Mouse (Mus musculus): ENCODE measurements around the gene Meis3. TPM values are rescaled to one million over a fixed set of nuclear protein-coding genes. Genes with fewer than 3 reads are reported as not detected.

The Meis3 gene
- polyA plus RNA-seq (2012; rRNA removed) = 38.4 and 47.7 TPM in 2 replicates

DNA sequence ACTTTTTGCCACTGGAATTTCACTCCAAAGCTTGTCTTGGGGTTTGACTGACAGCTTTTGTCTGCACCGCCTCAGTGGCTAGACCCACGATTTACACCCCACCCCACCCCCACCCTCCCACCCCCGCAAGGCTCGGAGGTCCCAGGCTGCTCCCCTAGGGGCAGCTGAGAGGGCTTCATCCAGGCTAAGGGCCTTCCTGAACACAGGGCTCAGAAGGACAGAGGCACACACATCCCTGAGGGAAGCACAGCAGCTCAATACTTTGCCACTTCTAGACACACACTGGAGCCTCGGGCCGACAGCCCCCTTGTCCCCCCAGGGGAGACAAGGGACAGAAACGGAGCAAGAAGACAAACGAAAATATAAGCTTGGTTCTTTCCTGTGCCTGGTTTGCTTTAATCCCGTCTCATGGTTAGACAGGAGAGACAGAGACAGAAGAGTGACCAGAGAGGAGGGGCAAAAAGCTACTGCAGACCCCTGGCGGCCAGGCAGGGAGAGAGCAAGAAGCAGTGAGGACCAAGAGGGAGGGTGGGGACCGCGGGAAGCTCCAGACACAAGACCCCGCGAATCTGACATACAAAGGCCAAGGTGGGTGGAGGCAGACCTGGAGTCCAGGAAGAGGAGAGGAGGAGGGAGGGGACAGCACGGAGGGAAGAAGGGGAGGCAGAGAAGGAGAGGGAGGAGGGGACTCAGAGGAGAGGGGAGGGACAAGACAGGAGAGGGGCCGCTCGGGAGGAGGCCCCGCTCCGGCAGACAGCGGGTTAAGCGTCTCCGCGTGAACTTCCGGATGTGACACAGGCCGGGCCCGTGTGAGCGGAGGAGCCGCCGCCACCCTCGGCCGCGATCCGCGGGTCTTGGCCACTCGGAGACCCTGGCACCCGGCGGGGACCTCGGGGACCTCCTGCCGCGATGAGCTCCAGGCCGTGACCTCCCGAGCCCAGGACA is at the start of gene Meis3:
Gene Meis3 (plus strand): TSS at position 494 of the 945 bp plus-strand sequence.
- peak; percentile 43 for DNase-seq (ENCODE audit: low spot score)

DNA sequence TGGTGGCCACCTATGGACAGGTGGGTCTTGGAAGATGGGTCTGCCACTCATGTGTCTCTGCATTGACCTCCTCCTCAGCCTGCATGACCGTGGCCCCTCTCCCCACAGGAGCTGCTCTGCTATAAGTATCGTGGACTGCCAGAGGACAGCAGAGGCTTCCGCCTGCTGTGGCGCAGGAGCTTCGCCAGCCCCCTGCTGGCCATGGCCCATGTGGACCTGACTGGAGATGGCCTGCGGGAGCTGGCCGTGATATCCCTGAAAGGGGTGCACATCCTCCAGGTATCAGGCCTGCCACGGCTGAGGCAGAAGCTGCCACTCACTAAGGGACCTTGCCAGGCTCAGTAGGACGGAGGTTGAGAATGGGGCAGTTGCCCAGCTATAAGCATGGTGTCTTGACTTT is 49.1 kb upstream of the Meis3 start:
- no peak for DNase-seq (ENCODE audit: low spot score)

DNA sequence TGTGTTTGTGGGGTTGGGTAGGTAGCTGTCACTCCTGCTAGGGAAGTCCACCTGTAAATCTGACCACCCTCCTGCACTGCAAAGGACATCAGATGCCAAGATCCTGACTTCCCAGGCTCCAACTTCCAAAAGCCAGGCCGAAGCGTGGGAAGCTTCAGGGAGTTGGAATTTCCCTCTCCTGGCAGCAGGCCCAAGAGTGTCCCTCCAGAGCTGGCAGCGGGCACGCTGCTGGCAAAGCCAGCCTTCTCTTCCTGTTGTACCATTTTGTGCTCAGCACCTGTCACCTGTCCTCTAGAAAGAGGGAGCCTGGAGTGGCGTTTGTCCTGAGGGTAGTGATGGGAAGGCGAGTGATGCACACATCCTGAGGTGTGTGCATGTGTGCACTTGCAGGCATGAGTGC is 46.5 kb upstream of the Meis3 start:
- no peak for DNase-seq (ENCODE audit: low spot score)

DNA sequence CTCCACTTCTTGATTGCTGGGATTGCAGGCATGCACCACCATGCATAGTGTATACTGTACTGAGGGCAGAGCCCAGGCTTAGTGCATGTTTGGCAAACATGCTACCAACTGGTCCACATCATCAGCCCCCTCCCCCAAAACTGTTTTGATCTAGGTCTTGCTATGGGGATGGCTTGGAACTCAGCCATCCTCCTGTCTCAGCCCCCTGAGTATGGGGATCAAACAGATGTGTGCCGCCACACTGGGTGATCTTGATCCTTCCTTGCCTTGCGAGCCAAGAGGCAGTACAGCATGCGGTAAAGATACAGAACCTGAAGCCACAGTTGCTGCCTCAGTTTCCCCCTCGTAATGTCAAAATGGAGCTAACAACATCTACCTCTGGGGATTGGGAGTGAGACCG is 46.0 kb upstream of the Meis3 start:
- no peak for DNase-seq (ENCODE audit: low spot score)

DNA sequence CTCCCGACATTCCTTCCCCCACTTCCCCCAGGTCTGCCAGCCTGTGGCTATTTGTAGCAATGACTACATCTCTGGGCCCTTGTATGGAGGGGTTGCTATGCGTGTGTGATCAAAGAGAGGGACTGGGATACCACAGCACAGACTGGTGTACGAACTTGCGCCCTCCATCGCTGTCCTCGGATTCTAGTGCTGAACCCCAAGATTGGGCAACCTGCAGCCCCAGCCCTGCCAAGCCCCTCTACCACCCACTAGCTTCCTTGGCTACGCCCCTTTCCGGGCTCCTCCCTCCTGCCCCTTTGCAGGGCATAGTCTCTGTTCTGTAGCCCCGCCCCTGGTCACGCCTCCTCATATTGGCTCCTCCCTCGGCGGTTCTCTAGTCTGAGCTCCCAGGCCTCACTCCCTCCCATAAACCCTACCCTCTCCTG is 45.5 kb upstream of the Meis3 start, which contains the start of gene Slc8a2:
Gene Slc8a2 (plus strand): TSS at position 406 of the 425 bp plus-strand sequence.
- DNase-seq (ENCODE audit: low spot score) = no peak

DNA sequence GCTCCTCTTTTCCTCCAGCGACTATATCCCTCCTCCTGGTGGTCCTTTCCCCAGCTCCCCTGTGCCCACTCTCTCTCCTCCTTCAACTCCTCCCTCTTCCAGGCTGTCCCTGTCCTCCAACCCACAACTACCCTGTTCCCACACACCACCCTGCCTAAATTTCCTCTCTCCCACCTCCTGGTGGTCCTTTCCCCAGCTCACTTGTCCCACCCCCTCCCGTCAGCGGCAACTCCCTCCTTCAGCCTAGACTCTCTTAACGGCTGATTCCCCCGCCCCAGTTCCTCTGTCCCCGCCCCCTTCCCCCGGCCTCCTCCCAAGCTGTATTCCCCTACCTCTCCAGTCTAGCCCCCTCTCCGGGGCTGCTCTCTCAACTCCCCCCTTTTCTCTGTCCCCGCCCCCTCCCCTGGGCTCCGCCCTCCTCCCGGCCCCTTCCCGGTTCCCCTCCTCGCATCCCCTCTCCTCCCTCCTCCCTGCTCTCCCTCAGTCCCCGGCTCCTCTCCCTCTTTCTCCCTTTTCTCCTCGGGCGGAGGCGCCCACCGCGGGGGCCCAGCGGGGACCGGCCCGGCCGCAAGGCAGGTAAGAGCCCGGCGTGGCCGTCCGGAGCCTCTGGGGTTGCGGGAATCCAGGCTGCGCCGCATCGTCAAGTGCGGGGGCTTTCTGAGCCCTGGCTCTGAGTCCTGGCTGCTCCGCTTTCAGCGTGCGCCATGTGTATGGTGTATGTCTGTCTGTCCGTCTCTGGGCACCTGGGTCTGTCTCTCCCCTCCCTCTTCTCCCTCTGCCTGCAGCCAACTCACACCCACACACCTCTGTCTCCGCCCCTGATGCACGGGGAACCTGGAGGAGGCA is 44.8 kb upstream of the Meis3 start:
- DNase-seq (ENCODE audit: low spot score) = no peak

DNA sequence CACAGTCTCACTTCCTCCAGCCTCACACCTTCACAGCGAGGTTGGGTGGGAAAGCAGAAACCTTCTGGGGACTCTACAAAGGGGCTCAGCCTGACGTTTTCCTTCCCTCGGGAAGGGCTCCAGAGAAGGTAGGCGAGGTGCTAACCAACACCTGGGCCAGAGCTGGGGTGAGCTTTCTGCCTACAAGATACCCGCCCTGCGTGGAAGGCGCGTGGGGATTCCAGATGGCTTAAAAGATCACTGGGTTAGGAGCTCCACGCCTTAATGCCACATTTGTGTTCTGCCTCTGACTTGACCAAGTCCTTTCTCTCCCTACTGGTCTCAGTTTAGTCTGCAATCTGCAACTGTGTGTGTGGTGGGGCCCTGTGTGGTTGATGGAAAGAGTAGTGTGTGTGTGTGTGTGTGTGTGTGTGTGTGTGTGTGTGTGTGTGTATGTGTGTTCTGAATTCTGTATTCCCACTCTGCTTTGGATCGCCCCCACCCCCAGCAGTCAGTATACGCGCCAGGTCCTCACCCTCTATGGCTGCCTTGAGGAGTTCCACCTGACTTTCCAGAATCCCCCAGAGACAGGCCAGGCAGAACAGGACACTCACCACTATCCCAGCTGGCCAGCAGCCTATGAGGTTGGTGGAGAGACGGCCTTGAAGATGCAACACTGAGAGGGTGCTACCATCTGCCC is 43.8 kb upstream of the Meis3 start:
- DNase-seq (ENCODE audit: low spot score) = no peak

DNA sequence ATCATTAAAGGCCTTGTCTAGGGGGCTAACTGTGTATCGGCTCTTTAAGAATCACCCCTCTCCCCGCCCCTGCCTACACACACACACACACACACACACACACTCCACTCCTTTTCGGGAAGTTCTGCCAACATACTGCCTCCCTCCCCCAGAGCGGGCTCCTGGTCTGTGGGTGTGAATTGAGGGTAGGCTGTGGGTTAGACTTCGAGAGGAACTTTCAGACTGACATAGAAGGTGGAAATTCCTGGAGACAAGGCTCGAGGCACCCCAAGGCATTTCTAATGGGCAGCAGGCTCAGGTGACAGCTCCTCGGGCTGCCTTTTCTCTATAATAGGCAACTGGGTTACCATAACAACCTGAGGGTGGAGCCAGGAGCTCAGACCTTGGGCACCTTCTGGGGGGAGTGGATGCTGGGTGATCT is 42.7 kb upstream of the Meis3 start:
- DNase-seq (ENCODE audit: low spot score) = no peak

DNA sequence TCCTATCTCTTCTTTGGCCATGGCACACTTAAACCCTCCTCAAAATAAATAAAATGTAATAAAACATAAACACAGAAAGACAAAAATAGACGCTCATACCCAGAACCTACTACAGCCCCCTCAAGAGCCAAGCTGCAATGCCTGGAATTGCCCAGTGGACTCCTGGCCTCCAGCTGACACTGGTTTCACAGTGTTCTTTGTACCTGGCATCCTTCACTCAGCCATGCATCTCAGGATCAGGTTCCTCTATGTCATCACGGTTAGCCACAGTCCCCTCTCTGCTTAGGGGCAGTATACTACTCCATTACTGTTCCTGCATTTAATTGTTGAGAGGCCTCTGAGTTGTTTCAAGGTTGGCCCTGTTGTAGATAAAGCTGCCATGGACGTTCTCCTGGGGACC is 42.0 kb upstream of the Meis3 start:
- no peak for DNase-seq (ENCODE audit: low spot score)

DNA sequence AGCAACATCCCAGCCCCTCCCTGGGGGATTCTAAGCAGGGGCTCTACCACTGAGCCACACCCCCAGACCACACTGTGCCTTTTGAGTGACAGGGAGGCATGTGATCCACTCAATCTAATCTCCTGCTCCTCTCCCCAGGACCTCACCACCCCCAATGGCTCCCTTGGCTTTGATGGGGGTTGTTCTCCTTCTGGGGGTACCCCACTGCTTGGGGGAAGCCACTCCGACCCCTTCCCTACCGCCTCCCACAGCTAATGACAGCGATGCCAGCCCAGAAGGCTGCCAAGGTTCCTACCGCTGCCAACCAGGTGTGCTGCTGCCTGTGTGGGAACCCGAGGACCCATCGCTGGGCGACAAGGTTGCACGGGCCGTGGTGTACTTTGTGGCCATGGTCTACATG is 41.2 kb upstream of the Meis3 start:
- no peak for DNase-seq (ENCODE audit: low spot score)

DNA sequence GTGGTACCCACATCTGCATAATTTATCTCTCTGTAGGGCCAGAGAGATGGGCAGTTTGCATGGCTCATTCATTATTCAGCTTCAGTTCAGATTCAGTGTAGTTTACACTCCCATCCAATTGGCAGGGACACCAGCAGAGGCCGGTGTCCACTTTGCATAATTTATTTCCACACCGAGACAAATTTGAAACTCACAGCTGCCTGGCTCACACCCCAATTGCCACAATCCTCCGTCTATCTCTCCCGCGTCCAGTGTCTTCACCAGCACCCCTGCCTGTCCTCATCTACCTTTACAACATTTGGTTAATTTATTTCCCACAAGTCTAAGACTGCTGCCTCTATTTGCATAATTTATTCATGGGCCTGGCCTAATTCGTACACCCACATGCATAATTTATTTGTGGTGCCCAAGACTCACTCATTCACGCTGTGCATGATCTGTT is 39.9 kb upstream of the Meis3 start:
- no peak for DNase-seq (ENCODE audit: low spot score)

DNA sequence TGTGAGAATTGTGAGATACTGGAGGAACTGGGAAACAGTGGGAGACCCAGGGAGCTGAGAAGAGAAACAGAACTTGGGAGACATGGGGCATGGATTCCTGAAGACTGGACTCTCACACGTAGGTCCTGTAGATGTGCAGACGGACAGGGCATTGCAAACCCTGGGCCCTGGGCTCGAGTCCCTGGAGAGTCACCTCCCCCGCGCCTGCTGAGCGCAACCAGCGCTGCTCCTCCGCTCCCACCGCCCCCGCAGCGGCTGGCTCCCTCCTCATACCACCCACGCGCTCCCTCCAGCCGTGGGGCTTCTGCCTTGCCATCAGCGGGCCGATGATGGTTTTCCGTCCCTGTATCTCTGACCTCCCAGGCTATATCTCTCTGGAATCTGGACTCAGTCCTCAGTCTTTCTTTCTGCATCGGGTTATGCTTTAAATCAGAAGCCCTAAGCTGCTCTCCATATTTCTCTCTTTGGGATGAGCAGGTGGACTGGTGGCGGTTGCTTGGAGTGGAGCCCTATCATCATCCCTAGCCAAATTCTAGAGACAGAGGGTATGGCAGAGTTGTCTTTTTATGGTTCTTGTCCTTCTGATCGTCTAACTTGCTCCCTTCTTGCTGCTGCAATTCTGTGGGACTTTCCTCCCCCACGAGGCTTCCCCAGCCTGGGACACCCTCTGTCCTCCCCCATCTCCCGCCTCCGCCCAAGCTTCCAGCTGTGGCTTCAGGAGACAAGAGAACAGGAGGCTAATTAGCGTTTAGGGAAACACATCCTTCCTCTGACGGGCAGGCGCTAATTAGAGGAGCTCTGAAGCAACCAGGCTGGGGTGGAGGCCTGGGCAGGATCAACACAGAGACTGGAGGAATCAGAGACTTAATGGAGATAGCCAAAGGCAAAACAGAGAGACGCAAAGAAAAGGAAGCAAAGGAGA is 28.1 kb upstream of the Meis3 start:
- no peak for DNase-seq (ENCODE audit: low spot score)

DNA sequence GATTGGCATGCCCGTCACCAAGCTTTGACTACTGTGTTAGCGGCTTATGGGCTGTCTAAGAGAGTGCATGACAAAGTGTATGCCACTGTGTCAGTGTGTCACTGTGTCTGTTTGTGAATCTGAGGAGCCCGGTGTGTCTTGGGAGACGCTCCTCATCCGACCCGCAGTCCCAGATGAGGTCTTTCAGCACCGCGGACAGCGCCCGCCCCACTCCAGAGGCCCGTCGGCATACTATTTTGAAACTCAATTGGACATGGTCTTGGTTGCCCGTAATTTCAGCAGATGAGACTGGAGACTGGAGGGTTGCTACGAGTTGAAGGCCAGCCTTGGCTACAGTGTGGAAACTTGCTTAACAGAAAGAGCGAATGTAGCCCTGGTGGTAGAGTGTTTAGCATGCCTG is 27.2 kb upstream of the Meis3 start:
- no peak for DNase-seq (ENCODE audit: low spot score)

DNA sequence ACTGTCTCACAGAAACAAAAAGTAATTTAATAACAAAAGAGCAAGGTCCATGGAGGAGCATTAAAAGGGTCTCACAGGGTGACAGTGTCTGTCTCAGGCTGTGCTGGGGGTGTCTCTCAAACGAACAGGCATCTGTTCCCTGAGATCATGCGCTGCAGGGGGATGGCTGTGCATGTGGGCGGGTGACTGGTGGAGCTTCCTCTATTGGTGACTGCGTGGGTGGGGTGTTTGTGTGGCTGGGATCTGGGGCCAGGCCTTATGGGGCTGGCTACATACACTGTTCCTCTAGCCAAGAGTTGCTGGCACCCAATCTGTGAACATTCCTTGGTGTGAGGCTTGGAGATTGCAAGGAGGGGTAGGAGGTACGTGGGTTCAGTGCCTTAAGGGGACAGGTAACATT is 25.6 kb upstream of the Meis3 start:
- no peak for DNase-seq (ENCODE audit: low spot score)

DNA sequence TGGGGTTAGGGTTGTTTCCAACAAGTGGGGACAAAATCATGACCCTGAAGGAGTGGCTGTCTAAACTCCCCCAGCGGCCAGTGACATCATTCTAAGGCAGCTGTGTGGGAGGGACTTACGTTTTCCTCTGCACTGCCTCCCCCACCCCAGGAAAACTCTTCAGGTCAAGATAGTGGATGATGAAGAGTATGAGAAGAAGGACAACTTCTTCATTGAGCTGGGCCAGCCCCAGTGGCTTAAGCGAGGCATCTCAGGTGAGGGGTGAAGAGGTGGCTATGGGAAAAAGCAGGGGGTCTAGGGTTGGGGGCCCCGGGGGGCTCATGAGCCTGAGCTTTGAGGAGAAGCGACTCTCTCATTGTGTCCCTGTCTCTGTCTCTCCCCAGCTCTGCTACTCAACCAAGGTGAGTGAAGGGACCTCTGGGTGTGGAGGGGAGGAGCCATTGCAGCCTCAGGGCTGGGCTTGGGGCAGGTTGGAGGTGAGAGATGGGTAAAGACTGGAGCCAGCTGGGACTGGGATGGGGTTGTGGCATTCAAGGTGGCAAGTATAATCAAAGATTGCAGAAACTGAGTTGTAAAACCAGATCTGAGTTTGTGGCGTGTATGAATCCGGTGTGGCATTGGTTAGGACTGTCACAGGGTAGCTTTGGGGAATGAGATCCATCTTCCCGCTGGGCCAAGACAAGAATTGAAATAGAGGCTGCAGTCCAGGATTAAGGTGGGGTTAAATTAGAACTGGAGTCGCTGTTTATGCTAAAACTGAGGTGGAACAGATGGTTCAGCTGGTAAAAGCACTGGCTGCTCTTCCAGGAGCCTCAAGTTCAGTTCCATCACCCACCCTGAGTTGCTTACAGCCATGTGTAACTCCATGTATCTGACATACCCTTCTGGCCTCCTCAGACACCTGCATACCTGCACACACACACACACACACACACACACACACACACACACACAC is 24.4 kb upstream of the Meis3 start:
- no peak for DNase-seq (ENCODE audit: low spot score)

DNA sequence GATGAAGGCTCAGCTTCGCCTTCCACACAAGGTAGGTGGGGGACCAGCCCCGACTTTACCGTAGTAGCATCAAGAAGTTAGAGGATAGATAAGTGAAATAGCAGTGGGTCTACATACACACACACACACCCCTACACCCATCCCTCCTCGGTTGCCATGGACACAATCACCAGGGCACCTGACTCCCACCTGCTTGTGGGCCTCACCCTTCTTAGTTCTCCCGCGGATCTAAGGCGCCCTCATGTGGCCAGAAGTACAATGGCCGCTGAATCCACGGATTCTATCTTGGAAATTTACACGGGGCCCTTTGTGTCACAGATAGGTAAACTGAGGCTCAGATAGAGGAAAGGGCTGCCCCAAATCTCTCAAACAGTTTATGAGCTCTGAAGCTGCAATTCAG is 21.4 kb upstream of the Meis3 start:
- no peak for DNase-seq (ENCODE audit: low spot score)

DNA sequence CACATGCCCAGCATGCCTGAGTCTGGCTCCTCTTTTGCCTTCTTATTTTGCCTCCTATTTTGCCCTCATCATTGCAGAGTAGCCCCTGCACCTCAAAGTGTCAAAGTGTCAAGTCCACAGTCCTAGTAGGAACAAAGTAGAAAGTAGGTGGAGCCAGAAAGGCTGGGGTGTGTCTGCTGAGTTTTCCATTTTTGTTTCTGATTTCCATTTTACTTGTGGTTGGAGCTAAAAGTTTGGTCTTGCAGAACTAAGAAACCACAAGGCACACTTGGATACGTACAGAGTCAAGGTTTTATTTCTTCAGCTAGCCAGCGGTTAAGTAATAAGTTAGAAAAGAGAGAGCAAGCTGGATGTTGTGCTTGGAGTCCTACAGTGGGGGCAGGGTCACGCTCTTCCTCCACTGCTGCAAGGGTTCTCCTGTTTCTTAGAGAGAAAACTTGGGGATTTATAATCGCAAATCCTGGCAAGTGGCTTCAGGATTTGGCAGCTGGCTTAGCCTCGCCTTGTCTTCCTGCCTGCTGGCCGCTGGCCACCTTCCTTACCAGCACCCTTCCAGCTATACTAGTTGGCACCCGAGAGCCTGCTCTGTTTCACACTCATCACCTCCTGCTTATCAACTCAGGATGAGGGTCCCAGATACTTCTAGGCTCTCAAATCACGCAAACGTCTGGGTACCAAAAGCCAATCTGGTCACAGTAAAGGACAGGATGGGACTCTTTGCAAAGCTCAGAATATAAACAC is 19.6 kb upstream of the Meis3 start:
- no peak for DNase-seq (ENCODE audit: low spot score)

DNA sequence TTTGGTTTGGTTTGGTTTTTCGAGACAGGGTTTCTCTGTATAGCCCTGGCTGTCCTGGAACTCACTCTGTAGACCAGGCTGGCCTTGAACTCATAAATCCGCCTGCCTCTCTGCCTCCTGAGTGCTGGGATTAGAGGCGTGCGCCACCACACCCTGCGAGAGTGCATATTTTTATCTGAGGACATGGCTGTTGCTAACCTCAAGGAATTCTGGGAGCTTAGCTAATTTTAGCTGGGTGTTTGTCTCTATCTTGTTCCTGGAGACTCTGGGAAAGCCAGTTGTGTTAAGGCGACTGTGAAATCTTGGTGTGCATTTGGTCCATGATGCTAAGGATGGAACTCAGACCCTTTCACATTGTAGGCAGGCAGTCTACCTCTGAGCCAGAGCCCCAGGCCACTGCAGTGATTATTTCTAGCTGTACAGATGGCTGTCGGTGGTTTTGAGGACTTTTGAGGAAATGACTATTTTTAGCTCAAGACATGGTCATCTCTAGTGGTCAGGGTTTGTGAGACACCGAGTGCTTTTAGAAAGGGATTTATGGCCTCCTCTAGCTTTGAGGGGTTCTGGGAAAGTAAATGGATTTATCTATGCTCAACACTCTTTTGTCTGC is 18.7 kb upstream of the Meis3 start:
- no peak for DNase-seq (ENCODE audit: low spot score)

DNA sequence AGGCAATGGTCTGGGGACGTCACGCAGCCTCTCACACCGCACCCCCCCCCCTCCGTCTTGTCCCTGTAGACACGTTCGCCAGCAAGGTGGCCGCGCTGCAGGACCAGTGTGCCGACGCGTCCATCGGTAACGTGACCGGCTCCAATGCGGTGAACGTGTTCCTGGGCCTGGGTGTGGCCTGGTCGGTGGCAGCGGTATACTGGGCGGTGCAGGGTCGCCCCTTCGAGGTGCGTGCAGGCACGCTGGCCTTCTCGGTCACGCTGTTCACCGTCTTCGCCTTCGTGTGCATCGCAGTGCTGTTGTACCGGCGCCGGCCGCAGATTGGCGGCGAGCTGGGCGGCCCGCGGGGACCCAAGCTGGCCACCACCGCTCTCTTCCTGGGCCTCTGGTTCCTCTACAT is 16.2 kb upstream of the Meis3 start:
- no peak for DNase-seq (ENCODE audit: low spot score)
